Mouse (Mus musculus) erythroblast, embryonic 14.5 days (primary cell): ENCODE data around the gene Mrpl51.

Experiments used
- GATA1 ChIP-seq: IDR thresholded peaks from 2 replicates; pipeline ENCODE4 v1.6.1; 2012; ENCODE audit warnings: low read length, inconsistent platforms, mixed read lengths
- TAL1 ChIP-seq: IDR thresholded peaks from 3 replicates; pipeline ENCODE4 v1.6.1; 2012; ENCODE audit warnings: low read length, inconsistent platforms, mixed read lengths

- TF ChIP-seq GATA1 (no peak), TAL1 (no peak)
Observed at GRCm38 (mm10) chr6:125170194-125170593, 21.4 kb upstream of the Mrpl51 start.
